Mouse (Mus musculus) intestine, embryonic 14.5 days (tissue): ENCODE measurements at regions not wholly inside any gene's neighbourhood (a gene's known extent, or its start where the extent isn't known, plus 50 kb on each side); places are given as distances from the start of the nearest gene placed in this dataset.

ENCODE experiments used
- ATAC-seq: fragments of 200-750 bp; cut with Nextera tagmentation; replicated peaks from 2 replicates; pipeline ENCODE4 v1.8.0; 2017; ENCODE audit warnings: low read depth, moderate number of reproducible peaks, moderate TSS enrichment, moderate library complexity; ENCODE audit not compliant: low FRiP score, low TSS enrichment
- DNase-seq: peaks from one replicate; pipeline ENCODE4 v3.0.0-alpha.2; 2018; ENCODE audit warnings: low spot score
- H3K27ac ChIP-seq: fragments of 300-500 bp; sonication (generic); 2 replicates; pipeline ENCODE4 v1.5.1; 2014; ENCODE audit warnings: low read depth, mild to moderate bottlenecking, control low read depth
- H3K27me3 ChIP-seq: fragments of 300-500 bp; sonication (generic); replicated peaks from 2 replicates; pipeline ENCODE4 v1.6.1; 2014; ENCODE audit warnings: low read length, control low read depth; ENCODE audit not compliant: control insufficient read depth, insufficient read depth
- H3K36me3 ChIP-seq: fragments of 300-500 bp; sonication (generic); 2 replicates; pipeline ENCODE4 v1.6.1; 2014; ENCODE audit warnings: low read length, control low read depth; ENCODE audit not compliant: control insufficient read depth, insufficient read depth
- H3K4me1 ChIP-seq: fragments of 300-500 bp; sonication (generic); replicated peaks from 2 replicates; pipeline ENCODE4 v1.6.1; 2014; ENCODE audit warnings: low read length, control low read depth, mixed read lengths; ENCODE audit not compliant: control insufficient read depth, insufficient read depth
- H3K4me2 ChIP-seq: fragments of 300-500 bp; sonication (generic); 2 replicates; pipeline ENCODE4 v1.6.1; 2014; ENCODE audit warnings: low read length
- H3K4me3 ChIP-seq: fragments of 300-500 bp; sonication (generic); 2 replicates; pipeline ENCODE4 v1.5.1; 2014; ENCODE audit warnings: low read depth, low read length, control low read depth, mixed read lengths
- H3K9ac ChIP-seq: fragments of 300-500 bp; sonication (generic); 2 replicates; pipeline ENCODE4 v1.6.1; 2014; ENCODE audit warnings: mild to moderate bottlenecking, low read length
- H3K9me3 ChIP-seq: fragments of 300-500 bp; sonication (generic); 2 replicates; pipeline ENCODE4 v1.6.1; 2016; ENCODE audit warnings: low read length, control low read depth; ENCODE audit not compliant: control insufficient read depth
- WGBS: fragments of 180-500 bp; shearing (Covaris S2); extraction: QIAGEN DNeasy Blood & Tissue Kit; methylation state at CpG from one replicate; pipeline ENCODE4 v1.1.7; 2014; 5-methylcytosine and 5-hydroxymethylcytosine counted together

GRCm38 (mm10) chr1:152167716-152168115 lies 77.8 kb upstream of the 1700025G04Rik start:
- Histone ChIP-seq H3K4me3 (no peak overlapping the region), H3K4me1 (peaks cover 8% of the 10 kb centered on the region; the same call in 1 of the 2 replicates), H3K27ac (no peak overlapping the region), H3K9me3 (no peaks in the 10 kb centered on the region), H3K4me2 (no peak overlapping the region), H3K27me3 (no peaks in the 10 kb centered on the region), H3K9ac (no peak overlapping the region), H3K36me3 (no peaks in the 10 kb centered on the region)
- DNase-seq (no peak), ATAC-seq (no peak)
- 94% methylated on average over 5 of the region's 5 CpGs for WGBS

GRCm38 (mm10) chr1:152165490-152165905 lies 75.6 kb upstream of the 1700025G04Rik start:
- H3K27ac ChIP-seq: 0 out of 2 replicates have a peak overlapping the region, but pooled peaks have one; percentile 1
- WGBS: 67% methylated on average over 5 of the region's 5 CpGs
- H3K4me1 ChIP-seq: peaks cover 8% of the 10 kb centered on the region; the same call in 1 of the 2 replicates

DNA sequence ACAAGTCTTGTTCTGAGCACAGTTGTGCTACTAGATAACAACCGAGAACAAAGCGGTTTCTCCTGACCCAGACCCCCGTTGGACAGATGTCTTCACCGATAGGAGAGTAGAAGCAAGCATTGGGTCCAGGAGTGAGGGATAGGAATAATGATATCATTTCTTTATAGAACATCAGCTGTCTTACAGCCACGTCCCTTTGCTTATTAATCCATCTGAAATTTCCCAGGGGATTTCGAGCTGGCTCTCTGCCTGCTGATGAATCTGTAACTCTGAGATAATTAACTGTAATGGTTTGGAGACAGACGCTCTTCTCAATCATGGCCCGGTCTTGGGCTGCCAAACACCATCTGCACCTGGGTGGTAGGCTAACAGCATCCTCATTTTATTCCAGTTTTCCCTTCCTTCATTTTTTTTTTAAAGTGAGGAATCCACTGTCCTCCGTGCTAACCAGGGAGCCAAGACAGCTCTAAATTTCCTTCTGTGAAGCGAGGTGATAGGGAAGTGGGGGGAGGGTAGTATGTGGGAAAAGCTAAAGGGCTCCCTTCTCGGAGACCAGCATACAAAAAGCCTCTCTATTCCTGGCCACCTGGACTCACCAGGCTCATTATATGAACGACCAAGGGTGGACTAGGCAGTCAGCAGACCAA lies 75.0 kb upstream of the 1700025G04Rik start:
- Histone ChIP-seq H3K4me2 (no peak overlapping the region), H3K36me3 (no peaks in the 10 kb centered on the region), H3K4me3 (no peak overlapping the region), H3K27ac (0 out of 2 replicates have a peak overlapping the region, but pooled peaks have one; percentile 1), H3K9ac (no peak overlapping the region), H3K9me3 (no peaks in the 10 kb centered on the region), H3K27me3 (no peaks in the 10 kb centered on the region), H3K4me1 (peaks cover 8% of the 10 kb centered on the region; the same call in 1 of the 2 replicates)
- ATAC-seq: no peak
- no peak for DNase-seq
- WGBS: 52% methylated on average over 12 of the region's 12 CpGs

More at GRCm38 (mm10) chr1:152165490-152165905, 75.6 kb upstream of the 1700025G04Rik start:
- H3K4me3 ChIP-seq: no peak overlapping the region
- H3K9ac ChIP-seq: no peak overlapping the region
- H3K9me3 ChIP-seq: no peaks in the 10 kb centered on the region
- no peak for ATAC-seq
- H3K4me2 ChIP-seq: no peak overlapping the region
- no peaks in the 10 kb centered on the region for H3K36me3 ChIP-seq
- no peaks in the 10 kb centered on the region for H3K27me3 ChIP-seq
- no peak for DNase-seq

DNA sequence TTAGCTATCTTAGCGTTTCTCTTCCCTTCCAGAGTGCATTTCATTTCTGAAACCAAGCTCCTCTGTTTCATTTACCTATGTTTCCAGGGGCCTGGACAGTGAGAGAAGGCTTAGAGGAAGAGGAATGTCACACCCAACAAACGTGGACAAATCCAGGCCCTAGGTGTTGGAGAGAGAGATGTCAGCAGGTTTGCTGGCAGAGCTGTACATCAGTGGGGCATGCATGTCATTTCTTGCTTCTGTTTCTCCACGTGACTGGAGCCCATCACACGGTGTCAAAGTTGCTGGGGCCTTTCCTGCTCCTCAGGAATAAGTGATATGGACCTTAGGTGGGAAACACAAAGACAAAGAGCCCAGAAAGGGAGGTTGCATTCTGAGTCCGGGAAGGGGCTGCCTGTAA lies 74.3 kb upstream of the 1700025G04Rik start:
- H3K4me2 ChIP-seq: no peak overlapping the region
- peaks cover 8% of the 10 kb centered on the region; the same call in 1 of the 2 replicates for H3K4me1 ChIP-seq
- WGBS: 71% methylated on average over 5 of the region's 5 CpGs
- no peaks in the 10 kb centered on the region for H3K36me3 ChIP-seq
- H3K27me3 ChIP-seq: no peaks in the 10 kb centered on the region
- no peak overlapping the region for H3K27ac ChIP-seq
- H3K9me3 ChIP-seq: no peaks in the 10 kb centered on the region
- ATAC-seq: no peak
- no peak overlapping the region for H3K9ac ChIP-seq
- no peak for DNase-seq
- no peak overlapping the region for H3K4me3 ChIP-seq

GRCm38 (mm10) chr1:152152474-152152873 lies 62.5 kb upstream of the 1700025G04Rik start:
- DNase-seq (no peak), ATAC-seq (no peak)
- no peaks in the 10 kb centered on the region for H3K9me3 ChIP-seq
- H3K36me3 ChIP-seq: no peaks in the 10 kb centered on the region
- H3K27ac ChIP-seq: no peak overlapping the region
- 41% methylated on average over 5 of the region's 5 CpGs for WGBS
- no peak overlapping the region for H3K4me2 ChIP-seq
- H3K4me1 ChIP-seq: peaks cover 6% of the 10 kb centered on the region; the same call in 1 of the 2 replicates
- no peaks in the 10 kb centered on the region for H3K27me3 ChIP-seq
- H3K9ac ChIP-seq: no peak overlapping the region
- H3K4me3 ChIP-seq: no peak overlapping the region

DNA sequence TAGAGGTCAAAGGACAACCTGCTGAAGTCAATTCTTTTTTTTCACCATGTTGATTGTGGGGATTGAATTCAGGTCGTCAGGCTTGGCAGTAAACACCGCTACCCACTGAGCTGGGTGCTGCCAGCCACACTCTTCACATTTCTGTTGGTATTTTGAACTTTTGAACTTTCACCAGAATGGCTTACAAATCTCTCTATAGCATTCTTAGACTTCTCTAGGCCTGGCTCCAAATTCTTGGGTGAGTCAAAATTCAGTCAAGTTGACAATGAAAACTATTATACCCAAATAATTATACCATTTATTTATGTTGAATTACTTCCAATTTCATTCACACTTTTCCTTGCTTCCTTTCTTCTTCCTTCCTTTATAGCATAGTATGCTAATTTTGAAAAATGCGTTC lies 58.8 kb upstream of the 1700025G04Rik start:
- no peaks in the 10 kb centered on the region for H3K36me3 ChIP-seq
- no peak overlapping the region for H3K27ac ChIP-seq
- H3K9ac ChIP-seq: no peak overlapping the region
- WGBS: 71% methylated on average over 3 of the region's 3 CpGs
- no peak overlapping the region for H3K4me3 ChIP-seq
- no peak for ATAC-seq
- no peak for DNase-seq
- H3K9me3 ChIP-seq: 0 out of 2 replicates have a peak, but pooled peaks cover 6% of the 10 kb centered on the region
- no peaks in the 10 kb centered on the region for H3K27me3 ChIP-seq
- peaks cover 3% of the 10 kb centered on the region; the same call in 1 of the 2 replicates for H3K4me1 ChIP-seq
- H3K4me2 ChIP-seq: no peak overlapping the region

GRCm38 (mm10) chr1:152140175-152140574 lies 50.2 kb upstream of the 1700025G04Rik start:
- Histone ChIP-seq H3K4me1 (no peaks in the 10 kb centered on the region), H3K4me3 (no peak overlapping the region), H3K36me3 (no peaks in the 10 kb centered on the region), H3K27ac (no peak overlapping the region), H3K9me3 (no peaks in the 10 kb centered on the region), H3K27me3 (no peaks in the 10 kb centered on the region), H3K4me2 (no peak overlapping the region), H3K9ac (no peak overlapping the region)
- DNase-seq (no peak), ATAC-seq (no peak)
- WGBS: 75% methylated on average over 5 of the region's 5 CpGs
